Mouse (Mus musculus) gastrocnemius, postnatal 4 days (tissue): ENCODE results near the gene Wscd1. TPM values are rescaled to one million over a fixed set of nuclear protein-coding genes. Genes with fewer than 3 reads are reported as not detected.

Source experiments
- DNase-seq, 2 experiments: peaks; one replicate each; pipeline ENCODE4 v3.0.0; 2021 to 2022; ENCODE audit warnings: low spot score in 2 of 2, mixed read lengths in 2 of 2
- total RNA-seq, 2 experiments: library from RNA; stranded (reverse); gene quantifications; 2 replicates each; pipeline ENCODE4 v1.2.3; 2021

The Wscd1 gene
- total RNA-seq, 2 experiments from 2014 or later: 13.7 to 13.9 TPM

DNA sequence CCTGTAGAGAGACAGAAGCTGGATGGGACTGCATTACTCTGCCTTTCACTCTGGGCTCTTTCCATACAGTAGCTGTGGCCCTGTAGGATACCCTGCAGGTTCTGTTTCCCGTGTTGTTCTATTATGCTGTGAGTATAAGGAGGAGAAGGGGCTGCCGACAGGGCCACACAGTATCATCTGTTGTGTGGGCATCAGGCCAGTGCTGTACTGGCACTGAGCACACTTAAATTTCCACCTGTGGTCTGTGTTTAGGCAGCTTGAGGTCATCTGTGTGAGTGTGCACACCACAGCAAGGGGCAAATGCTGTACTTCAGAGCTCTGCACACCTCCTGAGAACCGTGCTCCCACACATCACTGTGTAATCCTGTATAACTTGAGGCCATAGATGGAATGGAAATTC lies 18.0 kb downstream of the Wscd1 start:
- no peak for DNase-seq

- DNase-seq: peak in 1 of 2 experiments; percentile 38
Observed at GRCm38 (mm10) chr11:71769744-71770143, 20.0 kb downstream of the Wscd1 start.

DNA sequence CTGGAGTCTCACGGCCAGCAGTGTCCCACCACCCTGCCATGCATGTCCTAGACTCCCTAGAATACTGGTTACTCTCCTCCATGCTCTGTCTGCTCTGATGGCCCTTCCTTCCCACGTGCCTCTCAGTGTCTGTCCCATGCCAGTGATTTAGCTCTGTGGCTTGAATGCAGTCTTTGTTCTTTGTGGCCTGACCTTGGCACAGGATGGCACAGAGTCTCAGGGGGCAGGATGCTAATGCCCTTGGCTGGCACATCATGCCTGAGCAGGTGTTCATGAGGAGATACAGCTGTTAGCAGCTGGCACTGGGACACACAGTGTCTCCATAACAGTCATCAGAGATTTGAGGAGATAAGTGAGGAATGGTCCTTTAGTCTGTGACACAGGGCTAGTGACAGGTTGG lies 20.8 kb downstream of the Wscd1 start:
- peak in 1 of 2 experiments; percentile 46 for DNase-seq

DNA sequence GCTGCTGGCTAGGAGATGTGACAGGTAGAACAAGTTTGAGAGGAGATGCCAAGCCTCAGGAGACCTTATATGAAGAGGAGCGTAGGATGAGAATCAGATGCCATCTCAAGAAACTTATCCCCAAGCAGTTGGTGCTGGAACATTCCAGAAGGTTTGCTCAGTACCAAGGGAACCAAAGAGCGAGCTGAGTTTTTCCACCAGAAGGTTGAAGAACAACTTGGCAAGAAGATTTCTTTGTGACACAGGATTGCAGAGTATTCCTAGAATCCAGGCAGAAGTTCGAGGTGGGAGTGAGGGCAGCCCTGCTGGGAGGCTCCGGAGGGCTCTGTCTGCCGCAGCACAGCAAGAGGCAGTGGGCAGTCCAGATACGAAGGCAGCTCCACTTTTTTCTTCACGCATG lies 21.4 kb downstream of the Wscd1 start:
- DNase-seq: no peak

DNA sequence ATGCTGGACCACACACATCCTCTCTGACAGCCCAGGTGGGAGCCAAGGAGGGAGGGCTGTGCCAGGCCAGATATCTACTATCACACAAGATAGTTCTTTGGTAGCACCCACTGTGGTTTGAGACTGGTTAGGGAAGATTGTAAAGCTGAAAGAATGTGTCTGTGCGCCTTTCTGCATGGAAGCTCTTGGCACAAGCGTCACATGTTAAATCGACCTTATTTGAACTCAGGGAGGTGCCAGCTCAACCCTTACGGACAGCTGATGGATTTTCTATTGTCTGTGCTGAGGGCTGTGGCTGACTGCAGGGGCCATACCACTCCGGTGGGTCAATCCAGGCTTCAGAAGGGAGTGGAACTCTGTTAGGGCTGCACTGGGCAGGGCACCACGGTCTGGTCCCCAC lies 22.3 kb downstream of the Wscd1 start:
- no peak for DNase-seq

DNA sequence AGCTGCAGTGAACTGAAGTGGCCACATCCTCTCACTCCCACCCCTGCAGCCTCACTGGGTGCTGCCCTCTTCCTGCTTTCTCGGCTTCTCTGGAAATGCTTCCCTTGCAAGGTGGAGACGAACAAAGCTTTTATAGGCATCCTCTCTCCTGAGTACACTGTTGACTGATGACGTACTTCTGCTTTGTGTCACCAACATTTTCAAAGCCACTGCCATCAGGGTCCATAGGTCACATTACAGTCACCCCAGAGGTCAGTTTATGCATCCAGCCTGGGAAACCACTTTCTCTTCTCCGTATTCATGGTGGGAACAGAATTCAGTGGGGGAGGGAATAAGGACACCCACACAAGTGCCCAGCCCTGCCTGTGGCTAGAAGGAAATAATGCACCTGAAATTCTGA lies 23.1 kb downstream of the Wscd1 start:
- DNase-seq: no peak

DNA sequence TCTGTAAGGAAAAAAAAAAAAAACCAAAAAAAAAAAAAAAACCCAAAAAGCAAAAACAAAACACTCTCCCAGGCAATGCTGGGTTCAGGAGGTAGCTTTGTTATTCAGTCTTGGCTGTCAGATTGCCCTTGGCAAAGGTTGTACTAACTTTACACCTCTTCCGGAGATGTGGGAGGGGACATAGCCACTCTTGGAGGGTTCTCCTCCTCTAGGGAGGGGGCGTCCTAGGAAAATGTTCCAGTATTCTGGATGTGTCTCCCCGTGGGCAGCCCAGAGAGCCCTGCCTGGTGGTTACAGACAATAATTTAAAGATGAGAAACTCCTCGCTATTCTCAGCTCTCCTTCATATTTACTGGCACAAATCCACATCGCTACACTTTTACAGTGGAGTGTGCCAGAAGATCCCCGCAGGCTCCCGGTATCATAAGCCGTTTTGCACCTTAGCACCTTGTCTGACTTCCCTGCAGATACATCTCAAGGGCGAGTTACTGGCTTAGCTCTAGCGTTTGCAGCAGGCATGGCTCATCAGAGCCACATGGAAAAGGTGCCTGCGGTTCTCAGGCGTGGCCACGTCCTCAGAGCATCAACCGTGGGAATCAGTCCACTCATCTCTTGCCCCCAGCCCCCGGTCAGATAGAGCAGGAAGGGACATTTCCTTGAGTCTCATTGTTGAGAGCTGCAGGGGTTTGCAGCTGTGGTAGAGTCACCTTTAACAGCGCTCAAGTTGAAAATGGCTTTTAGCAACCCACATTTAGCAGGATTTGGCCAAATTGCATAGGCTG lies 24.5 kb downstream of the Wscd1 start:
- DNase-seq: no peak

- DNase-seq: no peak
Observed at GRCm38 (mm10) chr11:71775056-71775455, 25.3 kb downstream of the Wscd1 start.

- DNase-seq: no peak
Observed at GRCm38 (mm10) chr11:71779642-71780041, 29.9 kb downstream of the Wscd1 start.

DNA sequence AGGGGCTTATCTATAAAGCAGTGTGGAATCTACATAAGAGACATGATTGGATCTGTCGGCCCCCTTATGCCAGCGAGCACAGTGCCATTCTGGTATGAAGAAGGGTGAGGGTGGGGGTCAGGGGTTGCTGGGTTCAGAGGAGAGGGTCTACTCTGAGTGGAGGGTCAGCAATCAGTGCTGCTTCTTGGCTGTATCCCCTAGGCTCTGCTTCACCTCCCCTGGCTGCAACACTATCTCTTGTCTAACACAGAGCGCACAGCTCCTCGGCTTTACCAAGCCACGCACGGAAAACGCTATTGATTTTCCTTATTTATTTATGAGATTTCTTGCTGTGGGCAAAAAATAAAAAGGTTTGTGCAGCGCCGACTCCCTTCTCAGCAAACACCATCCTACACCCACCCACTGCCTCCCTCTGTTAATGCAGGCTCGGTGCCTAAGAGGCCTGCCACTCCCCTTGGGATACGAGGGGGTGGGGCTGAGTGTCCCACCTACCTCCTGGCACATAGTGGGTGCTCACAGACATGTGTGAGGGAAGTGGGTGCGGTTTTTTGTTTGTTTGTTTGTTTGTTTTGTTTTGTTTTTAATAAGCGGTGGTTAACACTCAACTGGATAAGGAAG lies 32.1 kb downstream of the Wscd1 start:
- DNase-seq: no peak

- DNase-seq: no peak
Observed at GRCm38 (mm10) chr11:71785499-71785898, 35.8 kb downstream of the Wscd1 start.

DNA sequence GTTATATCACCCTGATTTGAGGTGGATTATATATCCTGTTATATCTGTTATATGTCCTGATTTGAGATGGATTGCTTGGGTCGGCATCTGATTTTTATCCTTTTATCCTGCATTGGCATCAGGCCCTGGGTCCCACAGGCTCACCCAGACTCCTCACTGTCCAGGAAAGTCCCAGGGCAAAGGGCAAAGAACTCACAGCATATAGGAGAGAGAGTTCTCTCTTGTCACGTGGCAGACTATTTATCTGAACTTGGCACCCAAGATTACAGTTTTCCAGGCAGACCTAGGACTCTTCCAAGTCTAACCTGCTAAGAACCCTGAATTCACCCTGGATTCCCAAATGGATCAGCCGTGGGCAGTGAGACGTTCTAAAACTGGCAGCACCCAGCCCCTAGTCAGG lies 38.5 kb downstream of the Wscd1 start:
- DNase-seq: no peak

DNA sequence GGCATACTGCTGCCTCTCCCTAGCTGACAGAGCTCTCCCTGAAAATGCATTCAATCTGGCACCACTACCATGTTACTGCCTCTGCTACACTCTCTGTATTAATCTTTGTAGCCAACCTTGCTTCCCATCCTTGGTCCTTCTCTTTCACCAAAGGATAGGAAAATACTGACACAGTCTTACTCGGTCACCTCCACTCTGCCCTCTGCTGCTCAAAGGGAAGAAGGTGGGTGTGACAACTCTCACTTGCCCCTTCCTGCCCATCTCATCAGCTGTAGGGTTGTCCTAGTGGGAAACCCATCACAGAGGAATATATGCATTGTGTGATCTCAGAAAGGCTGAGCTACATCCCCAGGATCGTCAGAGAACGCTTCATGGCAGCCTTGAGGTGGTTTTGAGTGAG lies 40.5 kb downstream of the Wscd1 start:
- DNase-seq: no peak

- DNase-seq: no peak
Observed at GRCm38 (mm10) chr11:71799206-71799605, 49.5 kb downstream of the Wscd1 start.

DNA sequence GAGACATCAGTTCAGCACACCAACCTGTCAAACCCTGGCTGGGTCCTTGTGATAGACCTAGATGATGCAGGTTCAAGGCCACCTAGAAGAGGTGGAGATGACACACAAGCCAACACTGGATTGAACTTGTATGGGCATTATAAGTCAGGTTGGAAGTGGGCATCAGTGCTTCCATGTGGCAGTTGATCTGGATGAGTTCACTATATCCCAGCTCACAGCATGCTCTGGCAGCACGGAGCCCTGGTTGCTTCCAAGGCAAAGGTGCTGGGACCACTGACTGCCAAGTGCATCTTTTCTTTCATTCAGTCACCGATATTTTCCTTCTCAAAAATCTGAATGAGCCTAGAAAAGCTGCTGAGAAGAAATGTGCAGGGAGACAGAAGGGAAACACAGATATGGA lies 58.8 kb downstream of the Wscd1 start:
- DNase-seq: no peak

GRCm38 (mm10) chr11:71811828-71812227 lies 62.1 kb downstream of the Wscd1 start:
- no peak for DNase-seq

- no peak for DNase-seq
Observed at GRCm38 (mm10) chr11:71812921-71813320, 63.2 kb downstream of the Wscd1 start.

DNA sequence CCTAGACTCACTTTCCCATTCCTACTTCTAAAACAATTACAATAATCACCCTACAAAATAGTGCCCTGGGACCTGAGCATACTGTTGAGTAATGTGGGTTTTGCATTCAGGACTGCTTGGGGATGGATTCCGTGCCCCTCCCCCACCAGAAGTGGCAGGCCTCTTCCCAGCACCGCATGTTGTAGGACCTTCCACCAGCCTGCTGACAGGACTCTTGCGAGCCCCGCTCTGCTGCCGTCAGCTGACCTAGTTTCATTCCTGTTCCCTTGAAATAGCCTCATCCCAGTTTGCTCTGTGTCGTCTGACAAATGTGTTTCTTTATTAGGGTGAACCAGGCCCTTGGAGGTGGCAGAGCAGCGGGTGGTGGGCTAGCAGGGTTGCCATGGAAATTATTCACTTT lies 64.8 kb downstream of the Wscd1 start:
- DNase-seq: no peak

DNA sequence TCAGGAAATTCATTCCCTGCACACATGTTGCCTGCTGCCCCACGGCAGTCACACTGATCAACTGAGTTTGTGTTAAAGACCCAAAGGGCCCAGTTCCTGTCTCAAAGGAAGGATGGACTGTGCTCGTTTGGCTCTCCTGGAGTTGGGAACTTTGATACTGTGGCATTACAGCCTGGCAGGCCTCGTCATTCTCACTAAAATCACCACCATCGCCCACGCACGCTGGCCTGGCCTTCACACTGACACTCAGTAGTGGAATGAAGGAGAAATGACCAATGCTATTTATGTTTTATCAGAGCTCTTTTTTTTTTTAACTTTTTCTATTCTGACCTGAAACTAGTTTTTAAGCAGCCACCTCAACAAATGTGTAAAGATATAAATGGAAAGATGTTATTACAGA lies 65.6 kb downstream of the Wscd1 start:
- no peak for DNase-seq

GRCm38 (mm10) chr11:71816918-71817317 lies 67.2 kb downstream of the Wscd1 start:
- no peak for DNase-seq

GRCm38 (mm10) chr11:71817341-71817740 lies 67.6 kb downstream of the Wscd1 start:
- no peak for DNase-seq

- no peak for DNase-seq
Observed at GRCm38 (mm10) chr11:71818111-71818510, 68.4 kb downstream of the Wscd1 start.

DNA sequence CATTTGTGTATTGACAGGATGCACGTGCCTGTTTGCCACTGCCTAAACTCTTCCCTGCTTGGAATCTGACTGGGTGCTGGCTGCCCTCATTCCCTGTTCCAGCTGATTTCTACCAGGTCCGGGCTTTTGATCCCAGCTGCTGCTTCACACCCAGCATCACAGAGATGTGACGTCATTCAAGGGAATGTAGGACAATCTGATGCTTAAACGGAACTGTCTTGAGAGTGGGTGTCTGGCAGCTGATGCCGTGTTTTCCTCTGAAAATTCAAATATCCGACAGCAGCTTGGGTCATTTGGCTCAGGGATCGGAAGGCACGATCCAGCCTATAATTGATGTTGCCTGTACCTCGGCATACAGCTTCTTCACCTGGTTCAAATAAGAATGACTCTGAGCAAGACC lies 70.2 kb downstream of the Wscd1 start:
- DNase-seq: no peak
